Mouse (Mus musculus) frontal cortex, postnatal 25 days (tissue): Measurements from ENCODE around the gene Itga2b.

Source experiments
- DNase-seq, 2 experiments: peaks; one replicate each; pipeline ENCODE4 v3.0.0; 2022; ENCODE audit warnings: low spot score in 2 of 2

Itga2b gene

DNA sequence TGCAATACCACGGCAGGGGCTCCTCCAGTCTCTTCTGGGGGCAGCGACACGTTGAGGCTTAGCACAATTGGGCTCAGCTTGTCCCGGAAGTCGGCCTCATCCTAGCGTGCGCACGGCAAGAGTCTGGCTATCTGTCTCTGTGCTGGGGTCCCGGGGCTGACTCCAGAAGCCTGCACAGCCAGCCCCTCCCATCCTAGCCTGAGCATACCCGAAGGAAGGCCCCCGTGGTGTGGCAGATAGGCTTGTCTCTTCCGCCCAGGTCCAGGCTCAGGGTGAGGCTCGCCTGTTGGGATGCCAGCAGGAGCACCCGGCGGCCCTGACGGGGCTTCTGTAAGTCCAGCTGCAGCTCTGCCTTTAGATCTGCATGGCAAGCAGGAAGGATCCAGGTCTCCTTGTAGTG lies 9.4 kb downstream of the Itga2b start:
- no peak for DNase-seq

DNA sequence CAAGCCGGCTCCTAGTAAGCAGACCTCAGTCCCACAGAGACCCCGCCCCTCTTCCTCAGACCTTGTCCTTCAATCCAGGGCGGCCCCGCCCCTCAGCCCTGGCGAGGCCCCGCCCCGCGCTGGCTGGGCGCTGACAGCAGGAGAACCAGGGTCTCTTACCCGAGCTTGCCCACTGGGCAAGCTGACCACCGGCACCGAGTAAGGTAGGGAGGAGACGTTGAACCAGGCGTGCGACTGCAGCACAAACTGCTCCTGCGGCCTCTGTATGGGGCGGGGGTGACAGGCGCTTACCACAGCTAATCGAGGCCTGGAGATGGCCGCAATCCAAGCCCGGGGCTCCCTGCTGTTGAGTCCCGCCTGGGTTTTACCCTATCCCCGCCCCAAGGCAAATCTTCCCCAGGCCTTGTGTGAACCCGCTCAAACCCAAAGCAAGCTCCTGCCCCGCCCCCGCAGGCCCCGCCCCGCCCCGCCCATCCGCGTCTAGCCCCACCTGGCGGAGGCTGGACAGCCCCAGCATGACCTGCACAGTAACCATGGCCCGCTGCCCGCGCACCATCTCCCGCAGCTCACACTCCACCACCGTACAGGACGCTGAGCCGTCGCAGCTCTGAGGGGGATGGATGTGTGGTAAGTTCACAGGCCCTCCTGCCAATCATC lies 14.1 kb downstream of the Itga2b start:
- DNase-seq, result no peak

DNA sequence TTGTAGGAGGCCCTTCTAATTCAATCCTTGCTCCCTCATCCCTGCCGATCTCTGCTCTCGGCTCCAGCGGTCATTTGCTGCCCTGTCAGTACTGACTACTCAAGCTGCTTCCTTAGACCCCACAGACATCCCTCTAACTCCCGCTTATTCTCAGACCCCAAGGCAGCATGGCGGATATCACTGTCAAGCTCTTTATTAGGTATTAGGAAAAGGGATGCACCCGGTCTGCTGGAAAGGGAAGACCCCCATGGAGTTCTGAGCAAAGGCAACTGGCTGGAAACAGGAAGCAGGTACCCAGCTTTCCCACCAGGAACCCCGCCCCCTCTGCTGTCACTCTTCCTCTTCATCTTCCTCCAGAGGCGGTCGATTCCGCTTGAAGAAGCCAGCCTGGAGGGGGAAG lies 16.8 kb downstream of the Itga2b start:
- no peak for DNase-seq

DNA sequence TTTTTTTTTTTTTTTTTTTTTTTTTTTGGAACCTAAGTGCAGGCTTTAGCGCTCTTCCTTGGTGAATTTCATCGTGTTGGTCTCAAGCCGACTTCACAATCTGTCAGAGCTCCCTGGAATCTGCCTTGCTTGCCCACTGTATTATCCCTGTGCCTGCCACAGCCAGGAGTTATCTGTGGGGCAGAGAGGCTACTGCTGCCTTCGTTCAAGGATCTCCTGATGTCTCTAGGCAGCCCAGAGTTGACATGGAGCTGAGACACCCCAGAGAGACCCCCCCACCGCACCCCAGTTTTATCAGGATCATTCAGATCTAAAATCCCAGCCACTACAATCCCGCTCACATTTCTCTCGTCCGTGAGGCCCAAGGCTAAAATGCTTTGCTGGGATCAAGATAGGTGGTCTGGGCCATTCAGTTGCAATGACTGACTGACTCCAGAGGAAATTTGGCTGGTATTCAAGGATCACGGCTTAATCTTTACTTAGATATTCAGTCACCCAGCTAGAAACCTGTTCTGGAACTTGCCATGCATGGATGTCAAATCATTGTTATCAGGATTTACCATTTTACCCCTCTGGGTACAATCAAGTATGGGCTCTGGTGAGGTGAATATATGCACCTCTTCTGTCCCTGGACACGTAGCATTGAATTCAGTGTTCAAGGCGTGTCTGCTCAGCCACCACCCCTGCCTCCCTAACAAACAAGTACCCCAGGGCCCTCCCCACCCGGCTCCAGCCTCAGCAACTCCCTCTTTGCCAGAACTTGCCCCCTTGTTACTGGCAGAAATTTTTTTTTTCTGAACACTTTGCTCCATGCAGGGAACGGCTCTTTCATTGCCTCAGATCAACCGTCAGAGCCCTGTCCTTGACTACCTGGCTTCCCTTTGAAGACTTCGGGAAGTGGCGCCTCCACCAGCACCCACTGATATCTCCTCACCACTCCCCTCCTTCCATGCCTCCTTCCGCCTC lies 20.6 kb downstream of the Itga2b start:
- DNase-seq, result no peak

DNA sequence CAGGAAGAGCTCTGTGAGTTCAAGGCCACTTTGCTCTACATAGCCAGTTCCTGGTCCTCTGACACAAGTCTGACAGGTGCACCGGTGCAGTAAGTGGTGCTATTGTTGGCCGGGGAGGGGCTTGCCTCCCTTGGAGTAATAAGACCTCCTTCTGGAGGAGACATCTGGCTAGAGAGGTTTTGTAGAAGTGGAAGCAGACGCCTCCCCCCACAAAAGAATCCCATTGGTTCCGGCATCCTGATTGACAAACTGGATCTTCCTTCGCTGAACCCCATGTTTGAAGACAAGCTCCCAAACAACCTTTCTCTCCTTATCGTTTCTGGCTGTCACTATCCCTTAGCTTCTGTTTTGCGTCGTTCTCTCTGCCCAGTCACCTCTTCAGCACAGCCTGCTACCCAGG lies 21.6 kb downstream of the Itga2b start:
- DNase-seq, result no peak

DNA sequence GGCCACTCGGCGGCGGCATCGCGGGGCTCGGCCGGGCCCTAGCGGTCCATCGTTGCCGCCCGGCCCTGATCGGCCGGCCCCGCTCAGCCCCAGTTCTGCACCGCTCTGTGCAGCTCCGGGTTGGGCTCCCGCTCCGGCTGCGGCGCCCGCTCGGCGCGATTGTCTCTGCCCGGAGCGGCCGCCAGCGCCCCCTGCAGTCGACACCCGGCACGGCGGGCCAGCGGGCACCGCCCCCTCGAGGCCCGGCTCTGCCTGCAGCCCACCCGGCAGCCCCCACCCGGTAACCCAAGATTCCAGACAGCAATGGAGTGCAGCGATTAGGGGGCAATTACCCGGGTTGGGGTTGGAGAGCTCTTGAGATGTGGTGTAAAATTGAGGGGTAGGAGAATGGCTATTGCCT lies 22.4 kb downstream of the Itga2b start, which contains the start of gene Fam171a2:
TSS of gene Fam171a2 (minus strand) at position 186 of the 400 bp plus-strand sequence.
- DNase-seq, result no peak

DNA sequence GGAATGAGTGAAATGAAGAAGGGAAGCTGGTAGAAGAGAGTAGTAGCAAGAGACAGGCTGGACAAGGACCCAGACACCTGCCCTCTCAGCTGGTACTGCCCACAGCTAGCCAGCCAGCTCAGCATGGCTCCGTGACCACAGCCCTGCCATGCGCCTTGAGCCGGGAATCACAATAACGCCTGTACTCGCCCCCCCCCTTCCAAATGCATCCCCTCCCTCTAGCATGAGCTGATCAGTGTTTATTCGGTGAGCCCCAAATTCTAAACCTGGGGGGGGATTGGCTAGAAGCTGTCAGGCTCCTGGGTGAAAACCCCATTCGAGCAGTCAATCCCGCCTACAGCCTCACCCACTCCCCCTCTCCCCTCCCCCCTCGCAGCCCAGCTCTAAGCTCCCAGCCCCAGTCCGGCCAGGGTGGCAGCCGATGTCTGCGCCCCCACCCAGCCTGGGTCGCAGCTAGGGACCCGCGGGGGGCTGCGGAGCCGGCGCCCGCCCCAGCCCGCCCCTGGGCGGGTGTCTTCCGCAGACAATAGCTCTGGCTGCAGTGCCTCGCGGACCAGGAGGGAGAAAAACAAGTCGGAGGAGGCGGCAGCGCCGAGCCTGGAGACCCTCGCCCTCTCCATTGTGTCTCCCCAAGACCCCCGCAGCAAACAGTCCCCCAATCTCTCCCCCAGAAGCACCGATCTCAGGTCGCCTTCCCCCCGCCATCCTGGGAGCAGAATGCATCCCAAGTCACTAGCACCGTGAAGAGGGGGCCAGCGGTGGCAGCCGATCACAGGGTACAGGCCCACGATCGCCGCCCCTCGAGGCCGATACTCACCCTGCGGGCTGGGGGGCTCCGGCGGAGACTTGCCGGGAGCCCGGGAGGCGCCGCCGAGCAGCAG lies 23.1 kb downstream of the Itga2b start:
- DNase-seq, result no peak

DNA sequence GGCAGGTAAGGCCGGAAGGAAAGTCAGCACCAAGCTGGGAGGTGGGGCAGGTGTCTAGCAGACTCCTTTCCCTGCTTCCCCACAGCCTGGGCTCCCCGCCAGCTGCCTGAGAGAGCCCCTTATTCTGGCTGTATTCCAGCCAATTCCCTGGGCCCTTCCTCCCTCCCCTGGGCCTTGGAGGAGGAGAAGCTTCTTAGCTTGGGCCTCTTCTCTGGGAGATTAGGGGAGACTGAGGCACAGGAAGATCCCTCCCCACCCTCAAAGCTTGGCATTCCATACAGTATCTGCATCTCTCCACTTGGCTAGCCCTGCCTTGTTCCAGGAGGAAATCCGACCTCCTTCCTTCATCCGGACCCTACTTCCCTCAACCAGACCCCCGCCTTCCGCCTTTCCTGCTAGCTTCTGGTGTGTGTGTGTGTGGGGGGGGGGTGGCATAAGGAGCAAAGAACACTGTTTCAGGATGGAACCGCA lies 24.0 kb downstream of the Itga2b start:
- DNase-seq, result no peak

DNA sequence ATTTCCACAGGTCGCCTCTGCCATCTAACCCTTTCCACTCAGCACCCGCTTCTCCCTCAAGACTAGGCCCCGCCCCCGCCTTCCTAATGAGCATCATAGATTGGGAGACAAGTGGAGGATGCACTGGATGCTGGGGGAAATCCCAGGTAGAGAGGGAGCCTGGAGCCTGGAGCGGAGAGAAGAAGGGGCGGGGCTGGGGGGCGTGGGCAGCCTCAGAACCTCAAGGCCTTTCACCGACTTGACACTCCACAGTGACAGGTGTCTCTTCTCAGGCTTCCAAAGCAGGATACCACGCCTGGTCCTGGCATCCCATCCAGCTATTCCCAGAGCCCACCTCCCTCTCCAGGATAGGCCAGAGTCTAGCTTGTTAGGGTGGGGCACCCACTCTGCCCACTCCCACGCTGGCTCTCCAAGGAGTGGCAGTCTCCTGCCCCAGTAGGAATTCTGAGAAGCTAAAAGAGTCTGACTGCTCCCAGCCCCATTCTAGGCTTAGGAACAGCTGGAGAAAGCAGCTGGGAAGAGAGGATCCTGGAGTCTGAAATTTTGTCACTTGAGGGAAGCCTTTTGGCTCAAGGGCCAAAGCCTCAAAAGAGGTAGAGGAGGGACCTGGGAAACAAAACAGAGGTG lies 24.5 kb downstream of the Itga2b start:
- DNase-seq, result no peak

DNA sequence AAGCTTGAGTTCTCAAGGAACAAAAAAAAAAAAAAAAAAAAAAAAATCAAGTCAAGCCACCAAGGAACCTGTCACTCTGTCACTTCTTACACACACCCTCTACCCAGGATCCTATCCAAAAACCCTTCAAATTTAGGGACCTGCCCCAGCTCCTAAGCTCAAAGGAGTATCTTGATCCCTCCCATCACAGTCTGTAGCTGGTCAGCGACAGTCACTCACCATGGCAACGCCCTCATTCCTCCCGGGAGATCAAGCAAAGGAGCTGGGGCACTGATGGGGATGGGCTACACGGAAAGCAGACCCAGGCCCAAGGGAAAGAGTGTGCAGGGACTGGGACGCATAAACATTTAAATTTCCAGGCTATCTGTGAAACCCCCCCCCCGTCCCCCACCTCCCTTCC lies 25.1 kb downstream of the Itga2b start:
- no peak for DNase-seq

DNA sequence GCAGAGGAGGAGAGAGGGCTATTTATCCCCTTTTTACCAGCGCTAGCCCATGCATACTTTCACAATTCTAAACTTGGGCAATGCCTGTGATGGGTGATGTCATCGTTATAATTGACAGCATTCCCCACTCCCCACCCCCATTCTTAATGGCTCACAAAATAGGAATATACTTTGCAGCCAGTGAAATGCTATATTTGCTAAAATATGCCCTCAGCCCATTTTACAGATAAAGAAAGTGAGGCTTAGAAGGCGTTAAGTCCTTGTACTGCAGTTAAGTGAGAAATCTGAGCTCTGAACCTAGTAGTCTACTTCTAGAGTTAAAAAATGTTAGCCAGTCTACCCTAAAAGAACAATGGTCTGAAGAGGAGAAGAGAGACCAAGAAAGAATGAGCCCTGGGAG lies 25.6 kb downstream of the Itga2b start:
- no peak for DNase-seq

DNA sequence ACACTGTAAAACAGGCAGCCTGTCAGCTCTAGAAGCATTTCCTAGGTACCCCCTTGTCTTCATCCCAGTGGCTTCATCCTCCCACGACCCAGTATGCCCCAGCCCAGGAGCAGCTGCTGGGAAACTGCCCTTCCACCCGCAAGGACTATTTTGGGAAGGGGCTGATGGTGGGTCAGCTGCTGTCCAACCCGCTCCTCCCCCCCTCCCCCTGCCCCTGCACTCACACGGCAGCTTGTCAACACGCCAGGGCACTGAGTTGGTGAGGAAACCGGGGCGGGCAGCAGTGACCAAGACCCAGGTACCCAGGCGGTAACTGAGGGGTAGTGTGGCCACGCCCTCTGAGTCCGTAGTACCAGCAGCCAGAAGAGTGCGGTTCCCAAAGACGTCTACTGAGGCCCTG lies 26.2 kb downstream of the Itga2b start:
- DNase-seq, result no peak

DNA sequence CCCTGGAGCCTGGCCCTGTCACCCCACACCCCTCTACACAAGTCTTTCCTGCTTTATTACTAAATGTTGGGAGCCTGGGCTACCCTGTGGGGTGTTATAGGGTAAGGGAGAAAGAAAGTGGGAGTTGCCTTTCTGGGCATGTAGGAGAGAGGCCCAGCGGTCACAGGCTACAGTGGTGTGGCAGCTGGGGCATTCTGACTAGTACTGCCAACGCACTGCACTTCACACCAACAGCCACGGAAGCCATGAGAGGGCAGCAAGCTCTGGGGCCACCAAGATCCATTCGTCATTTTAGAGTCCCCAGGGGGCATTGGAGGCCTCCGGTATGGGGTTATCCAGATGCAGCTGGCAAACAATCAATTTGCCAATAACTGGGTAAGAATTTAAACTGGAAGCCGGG lies 27.8 kb downstream of the Itga2b start:
- no peak for DNase-seq

DNA sequence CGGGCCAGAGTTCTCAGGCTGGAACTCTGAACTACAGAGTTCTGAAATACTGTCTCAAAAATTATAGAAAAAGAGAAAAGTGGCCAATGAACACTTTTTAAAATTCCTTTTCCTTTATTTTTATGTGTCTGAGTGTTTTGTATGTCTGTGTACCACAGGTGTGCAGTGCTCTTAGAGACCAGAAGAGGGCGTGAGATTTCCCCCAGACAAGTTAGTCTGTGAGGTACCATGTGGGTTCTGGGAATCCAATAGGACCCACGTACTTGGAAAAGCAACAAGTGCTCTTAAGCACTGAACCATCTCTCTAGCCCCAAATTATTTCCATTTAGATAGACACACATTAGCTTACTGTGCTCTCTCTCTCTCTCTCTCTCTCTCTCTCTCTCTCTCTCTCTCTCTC lies 28.5 kb downstream of the Itga2b start:
- DNase-seq, result no peak

DNA sequence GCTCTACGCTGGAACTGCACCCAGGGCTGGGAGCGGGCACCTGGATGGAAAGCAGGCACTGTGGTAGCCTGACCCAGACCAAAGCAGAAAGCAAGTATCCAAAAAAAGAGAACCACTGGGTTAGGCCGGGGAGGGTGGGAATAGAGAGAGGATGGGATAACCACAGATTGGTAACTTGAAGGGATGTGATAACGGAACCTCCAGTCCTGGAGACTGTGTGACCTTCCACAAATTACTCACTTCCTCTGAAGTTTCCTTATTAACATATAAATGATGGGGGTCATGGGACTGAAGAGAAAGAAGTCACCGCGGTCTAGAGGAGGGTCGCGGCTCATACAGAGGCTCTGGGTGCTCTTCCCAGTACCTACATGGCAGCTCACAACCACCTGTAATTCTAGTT lies 29.7 kb downstream of the Itga2b start:
- no peak for DNase-seq

DNA sequence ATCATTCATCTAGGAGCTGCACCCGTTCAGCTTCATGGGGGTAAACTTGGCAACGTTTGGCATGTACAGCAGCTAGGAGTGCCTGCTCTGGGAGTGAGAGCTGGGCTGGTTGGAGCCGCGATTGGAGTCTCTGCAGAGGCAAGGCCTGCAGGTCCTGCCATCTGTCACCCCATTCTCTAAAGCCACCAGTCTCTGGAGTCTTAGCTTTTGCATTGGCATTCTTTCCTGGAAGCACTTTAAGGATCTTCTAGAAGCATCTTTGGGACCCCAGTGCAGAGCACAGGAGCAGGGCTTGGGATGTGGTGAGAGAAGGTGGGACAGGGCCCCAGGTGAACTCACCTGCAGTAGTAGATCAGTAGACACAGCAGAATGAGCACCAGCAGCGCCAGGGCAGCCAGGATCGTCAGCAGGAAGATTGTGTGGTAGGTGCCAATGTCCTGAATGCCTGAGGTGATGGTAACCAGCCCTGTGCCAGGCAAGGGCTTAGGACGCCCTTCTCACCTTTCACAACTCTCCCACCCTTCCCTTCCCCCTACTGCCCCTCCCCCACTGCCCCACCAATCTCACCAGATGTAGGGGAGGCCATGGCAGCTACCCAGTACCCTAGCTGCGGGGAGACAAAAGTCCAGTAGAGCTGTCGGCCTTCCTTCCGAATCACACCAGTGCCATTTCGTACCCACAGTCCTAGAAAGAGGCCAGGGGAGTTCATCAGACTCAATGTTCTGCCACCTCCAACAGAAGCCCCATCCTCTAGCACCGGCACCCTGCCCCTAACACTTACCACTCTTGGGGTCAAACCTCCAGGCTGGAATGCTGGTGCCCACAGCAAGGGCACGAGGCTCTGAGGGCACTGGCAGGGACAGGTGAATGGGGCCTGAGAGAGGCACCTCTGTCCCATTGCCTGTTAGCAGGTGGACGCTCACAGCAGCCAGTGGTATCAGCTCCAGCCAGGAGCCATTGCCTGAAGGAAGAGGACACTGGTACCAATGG lies 30.5 kb downstream of the Itga2b start:
- peak in 1 of 2 experiments; percentile 24 for DNase-seq

DNA sequence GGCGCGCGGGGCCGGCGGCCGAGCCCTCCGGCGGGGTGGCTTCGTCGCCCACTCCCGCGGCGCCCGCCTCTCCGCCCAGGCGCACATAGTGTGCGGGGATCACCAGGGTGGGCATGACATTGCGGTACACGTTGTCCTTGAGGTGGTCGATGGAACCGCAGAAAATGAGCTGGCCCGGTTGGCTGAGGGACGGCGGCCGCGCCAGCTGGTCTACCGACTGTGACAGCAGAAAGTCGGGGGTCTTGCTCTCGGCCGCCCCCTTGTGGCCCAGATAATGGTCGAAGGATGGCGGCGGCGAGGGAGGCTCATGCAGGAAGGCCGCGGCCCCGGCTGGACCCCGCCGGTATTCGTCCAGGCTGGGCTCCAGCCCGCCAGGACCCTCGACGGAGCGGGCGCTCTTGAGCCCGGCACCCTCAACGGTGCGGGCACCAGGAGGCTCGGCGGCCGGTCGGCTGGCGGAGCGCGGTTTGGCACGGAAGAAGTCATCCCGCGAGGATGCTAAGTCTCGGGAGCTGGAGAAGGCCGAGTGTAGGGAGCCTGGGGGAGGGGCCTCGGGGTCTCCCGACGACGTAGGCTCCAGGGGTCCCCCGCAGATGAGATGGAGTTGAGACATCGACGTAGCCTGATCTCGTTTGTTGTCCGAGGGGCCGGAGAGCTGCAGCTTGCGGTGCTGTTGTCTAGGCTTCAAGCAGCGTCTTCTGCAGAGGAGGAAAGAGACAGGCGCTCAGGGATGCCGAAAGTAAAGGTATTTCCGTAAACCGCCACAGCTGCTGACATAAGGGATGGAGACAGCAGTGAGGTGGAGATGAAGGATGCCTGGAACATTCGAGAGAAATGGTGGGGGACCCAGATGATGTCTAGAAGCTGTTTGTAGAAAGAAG lies 31.5 kb downstream of the Itga2b start:
- peak; percentile 68 to 72 for DNase-seq

DNA sequence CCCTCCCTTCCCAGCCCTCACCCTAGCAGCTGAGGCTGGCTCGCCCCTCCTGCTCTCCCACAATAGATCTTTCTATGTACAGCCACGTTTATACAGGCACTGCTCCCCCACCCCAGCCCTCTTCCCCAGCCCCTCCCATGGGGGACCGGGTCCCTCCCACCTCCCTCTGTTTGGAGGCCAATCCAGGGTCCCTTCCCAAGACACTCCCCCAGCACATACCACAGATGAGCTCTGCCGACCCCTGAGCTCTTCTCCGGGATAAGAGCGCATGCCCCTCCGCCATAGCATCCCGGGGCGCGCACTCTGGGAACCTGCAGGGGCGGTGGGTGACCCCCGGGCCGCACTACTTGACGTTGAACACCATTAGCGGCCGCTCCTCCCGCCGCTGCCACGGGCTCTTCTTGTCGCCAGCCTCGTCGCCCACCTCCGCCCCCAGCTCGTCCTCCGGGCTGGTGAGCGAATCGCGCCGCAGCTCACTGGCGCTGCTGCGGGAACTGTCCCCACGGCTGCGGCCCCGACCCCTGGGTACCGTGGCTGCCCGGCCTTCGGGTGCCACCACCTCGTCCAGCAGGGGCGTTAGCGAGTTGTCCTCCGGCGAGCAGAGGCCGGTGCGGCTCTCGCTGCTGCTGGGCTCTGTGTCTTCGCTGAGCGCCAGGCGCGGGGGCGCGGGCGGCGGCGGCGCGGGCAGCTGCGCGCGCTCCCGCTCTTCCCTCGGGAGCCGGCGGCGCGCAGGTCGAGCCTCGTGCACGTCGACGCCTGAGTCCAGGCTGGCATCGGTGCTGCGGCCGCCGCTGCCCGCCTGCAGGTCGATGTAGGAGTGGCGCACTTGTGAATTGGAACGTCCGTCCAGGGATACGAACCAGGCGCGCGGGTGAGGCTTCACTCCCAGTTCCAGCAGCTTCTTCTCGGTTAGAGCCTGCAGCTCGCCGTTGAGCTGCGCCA lies 32.5 kb downstream of the Itga2b start:
- peak in 1 of 2 experiments; percentile 33 for DNase-seq
